Mouse (Mus musculus) ES-E14 (cell line): Measurements from ENCODE around the gene Gm5294.

Experiments
- CHD2 ChIP-seq: IDR thresholded peaks from 2 replicates; pipeline ENCODE4 v1.6.1; 2014; ENCODE audit warnings: mild to moderate bottlenecking, low read depth, low read length, inconsistent platforms
- MAFK ChIP-seq: IDR thresholded peaks from 2 replicates; pipeline ENCODE4 v1.6.1; 2014; ENCODE audit warnings: mild to moderate bottlenecking, low read depth, low read length, inconsistent platforms; ENCODE audit not compliant: insufficient read depth
- ZC3H11A ChIP-seq: IDR thresholded peaks from 2 replicates; pipeline ENCODE4 v1.6.1; 2012; ENCODE audit warnings: low read depth, mild to moderate bottlenecking, inconsistent platforms, low read length, borderline replicate concordance
- ZNF384 ChIP-seq: IDR thresholded peaks from 2 replicates; pipeline ENCODE4 v1.6.1; 2012; ENCODE audit warnings: low read depth, low read length, inconsistent platforms

DNA sequence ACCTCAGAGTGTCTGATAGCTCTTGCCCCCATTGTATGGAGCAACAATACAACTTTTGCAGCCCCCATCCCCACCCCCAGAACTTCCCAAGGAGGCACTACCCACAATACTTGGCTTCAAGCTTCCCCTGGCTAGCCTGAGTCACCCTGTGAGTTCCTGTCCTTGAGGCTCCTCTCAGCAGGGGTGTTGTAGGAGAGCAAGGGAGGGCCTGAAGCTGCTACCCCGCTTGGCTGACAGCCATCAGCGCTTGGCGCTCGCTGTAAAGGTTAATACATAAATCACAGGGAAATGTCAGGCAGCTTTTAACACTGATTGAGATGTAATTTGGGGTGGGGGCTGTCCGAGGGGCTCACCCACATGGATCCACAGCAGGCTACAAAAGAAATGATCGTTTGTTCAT is 13.5 kb downstream of the Gm5294 start:
- TF ChIP-seq MAFK: no peak
- no peak for TF ChIP-seq CHD2
- no peak for TF ChIP-seq ZC3H11A
- TF ChIP-seq ZNF384: no peak
